Mouse (Mus musculus): ENCODE measurements around the gene Dusp3. TPM values are rescaled to one million over a fixed set of nuclear protein-coding genes. Genes with fewer than 3 reads are reported as not detected.

Dusp3 gene
- polyA plus RNA-seq, 1 experiment from 2014 or later: 22.7 TPM

GRCm38 (mm10) chr11:102019736-102020135 lies 32.9 kb upstream of the Dusp3 start:
- Histone ChIP-seq H3K27me3 (ENCODE audit: insufficient read depth, low read length) (no peaks in the 10 kb centered on the region; the same call in 1 of the 2 replicates), H3K9ac (replicated peaks) (no peak overlapping the region), H3K36me3 (replicated peaks; ENCODE audit: insufficient read depth, low read length) (no peaks in the 10 kb centered on the region; the same call in 1 of the 2 replicates), H3K9me3 (ENCODE audit: low read length) (no peaks in the 10 kb centered on the region), H3K27ac (ENCODE audit: low read depth) (no peak overlapping the region), H3K4me3 (ENCODE audit: low read depth, low read length) (no peak overlapping the region), H3K4me2 (ENCODE audit: low read depth, low read length) (no peak overlapping the region), H3K4me1 (ENCODE audit: insufficient read depth) (no peaks in the 10 kb centered on the region)
- 67% methylated on average over 9 of the region's 9 CpGs for WGBS (ENCODE audit: insufficient replicate concordance)
- TF ChIP-seq CTCF (IDR thresholded peaks at IDR 0.05; ENCODE audit: low read depth) (no peak), EP300 (IDR thresholded peaks at IDR 0.05; ENCODE audit: low read depth) (no peak)
- no peak for DNase-seq
- no peak for ATAC-seq

- no peak for DNase-seq
These were observed 29.3 kb upstream of the Dusp3 start for GRCm38 (mm10) chr11:102016136-102016535.

DNA sequence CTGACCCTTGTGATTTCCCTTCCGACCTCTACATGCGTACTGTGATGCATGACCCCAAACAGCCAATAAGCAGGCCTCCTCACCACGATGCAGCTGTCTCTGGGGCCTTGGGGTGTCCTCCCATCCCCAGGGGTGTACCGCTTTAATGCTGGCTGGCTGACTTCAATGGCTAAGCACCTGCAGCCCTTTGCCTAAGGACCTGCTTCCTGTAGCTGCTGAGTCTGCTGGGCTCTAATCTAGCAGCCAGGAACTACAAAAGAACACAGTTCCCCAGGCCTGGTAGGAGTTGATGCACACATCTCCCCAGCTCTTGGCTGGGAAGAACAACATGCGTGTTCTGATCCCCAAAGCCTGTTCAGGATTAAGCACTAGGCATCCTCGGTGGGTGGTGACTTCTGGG lies 28.7 kb upstream of the Dusp3 start:
- Histone ChIP-seq H3K27ac (ENCODE audit: low read depth) (no peak overlapping the region), H3K9me3 (ENCODE audit: low read length) (no peaks in the 10 kb centered on the region), H3K36me3 (replicated peaks; ENCODE audit: insufficient read depth, low read length) (no peaks in the 10 kb centered on the region), H3K4me3 (ENCODE audit: low read depth, low read length) (no peak overlapping the region), H3K9ac (replicated peaks) (no peak overlapping the region), H3K27me3 (ENCODE audit: insufficient read depth, low read length) (no peaks in the 10 kb centered on the region), H3K4me1 (ENCODE audit: insufficient read depth) (no peaks in the 10 kb centered on the region), H3K4me2 (ENCODE audit: low read depth, low read length) (no peak overlapping the region)
- TF ChIP-seq CTCF (IDR thresholded peaks at IDR 0.05; ENCODE audit: low read depth) (no peak), EP300 (IDR thresholded peaks at IDR 0.05; ENCODE audit: low read depth) (no peak)
- WGBS (ENCODE audit: insufficient replicate concordance): 55% methylated on average over 6 of the region's 6 CpGs
- DNase-seq (no peak), ATAC-seq (peak; percentile 47; the same call in 1 of the 2 replicates)

More at GRCm38 (mm10) chr11:102016136-102016535, 29.3 kb upstream of the Dusp3 start:
- no peak overlapping the region for H3K27ac ChIP-seq (ENCODE audit: low read depth)
- no peak overlapping the region for H3K9ac ChIP-seq (replicated peaks)
- no peak for ATAC-seq
- H3K4me2 ChIP-seq (ENCODE audit: low read depth, low read length): no peak overlapping the region
- TF ChIP-seq CTCF (IDR thresholded peaks at IDR 0.05; ENCODE audit: low read depth): no peak
- no peak for TF ChIP-seq EP300 (IDR thresholded peaks at IDR 0.05; ENCODE audit: low read depth)
- no peaks in the 10 kb centered on the region for H3K4me1 ChIP-seq (ENCODE audit: insufficient read depth)
- WGBS (ENCODE audit: insufficient replicate concordance): 73% methylated on average over 1 of the region's 1 CpGs
- H3K27me3 ChIP-seq (ENCODE audit: insufficient read depth, low read length): no peaks in the 10 kb centered on the region
- H3K36me3 ChIP-seq (replicated peaks; ENCODE audit: insufficient read depth, low read length): no peaks in the 10 kb centered on the region
- H3K4me3 ChIP-seq (ENCODE audit: low read depth, low read length): no peak overlapping the region
- no peaks in the 10 kb centered on the region for H3K9me3 ChIP-seq (ENCODE audit: low read length)

DNA sequence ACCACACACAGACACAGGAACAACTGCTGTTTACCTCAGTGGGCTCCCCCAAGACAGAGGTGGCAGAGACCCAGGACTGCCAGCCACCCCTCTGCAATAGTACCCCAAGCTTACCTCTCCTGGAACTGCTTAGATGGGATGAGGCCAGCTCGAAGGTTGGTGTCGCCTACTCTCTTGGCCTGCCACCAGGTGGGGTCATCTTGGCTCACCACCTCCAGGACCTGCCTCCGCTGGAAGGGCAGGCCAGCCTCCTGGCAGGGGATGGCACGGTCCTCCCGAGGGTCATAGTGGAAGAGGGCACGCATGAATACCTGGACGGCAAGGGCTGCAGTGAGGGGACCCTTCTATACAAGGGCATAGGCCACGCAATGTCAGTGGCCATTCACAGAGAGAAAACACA lies 26.4 kb upstream of the Dusp3 start:
- no peak for ATAC-seq
- no peak for TF ChIP-seq EP300 (IDR thresholded peaks at IDR 0.05; ENCODE audit: low read depth)
- TF ChIP-seq CTCF (IDR thresholded peaks at IDR 0.05; ENCODE audit: low read depth): 0 out of 2 replicates have a peak, but pooled peaks have one; percentile 5
- H3K9ac ChIP-seq (replicated peaks): no peak overlapping the region
- no peak overlapping the region for H3K4me2 ChIP-seq (ENCODE audit: low read depth, low read length)
- no peak overlapping the region for H3K4me3 ChIP-seq (ENCODE audit: low read depth, low read length)
- no peaks in the 10 kb centered on the region for H3K4me1 ChIP-seq (ENCODE audit: insufficient read depth)
- WGBS (ENCODE audit: insufficient replicate concordance): 78% methylated on average over 8 of the region's 8 CpGs
- DNase-seq: no peak
- H3K27ac ChIP-seq (ENCODE audit: low read depth): no peak overlapping the region
- no peaks in the 10 kb centered on the region for H3K36me3 ChIP-seq (replicated peaks; ENCODE audit: insufficient read depth, low read length)
- H3K9me3 ChIP-seq (ENCODE audit: low read length): no peaks in the 10 kb centered on the region
- H3K27me3 ChIP-seq (ENCODE audit: insufficient read depth, low read length): no peaks in the 10 kb centered on the region

DNA sequence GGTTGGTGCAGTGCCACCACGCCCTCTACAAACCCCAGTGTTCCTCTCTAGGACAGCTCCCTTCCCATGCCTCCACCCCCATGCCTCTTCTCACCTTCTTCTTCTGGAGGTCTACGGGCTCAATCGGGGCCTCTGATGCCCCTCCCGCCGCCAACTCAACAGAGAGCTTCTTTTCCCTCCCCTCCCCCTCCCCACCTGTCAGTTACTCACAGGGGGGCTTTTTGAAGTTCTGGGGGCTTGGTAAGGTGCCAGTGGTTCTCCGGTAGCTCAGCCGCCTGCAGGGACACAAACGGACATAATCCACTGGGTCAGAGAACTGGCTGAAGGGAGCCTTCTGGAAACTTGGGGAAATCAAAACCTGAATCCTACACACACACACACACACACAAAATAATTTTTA lies 24.7 kb upstream of the Dusp3 start:
- Histone ChIP-seq H3K36me3 (replicated peaks; ENCODE audit: insufficient read depth, low read length) (no peaks in the 10 kb centered on the region), H3K4me1 (ENCODE audit: insufficient read depth) (no peaks in the 10 kb centered on the region), H3K9me3 (ENCODE audit: low read length) (no peaks in the 10 kb centered on the region), H3K4me3 (ENCODE audit: low read depth, low read length) (no peak overlapping the region), H3K4me2 (ENCODE audit: low read depth, low read length) (no peak overlapping the region), H3K27me3 (ENCODE audit: insufficient read depth, low read length) (no peaks in the 10 kb centered on the region), H3K27ac (ENCODE audit: low read depth) (no peak overlapping the region), H3K9ac (replicated peaks) (no peak overlapping the region)
- TF ChIP-seq CTCF (IDR thresholded peaks at IDR 0.05; ENCODE audit: low read depth) (no peak), EP300 (IDR thresholded peaks at IDR 0.05; ENCODE audit: low read depth) (no peak)
- DNase-seq: no peak
- no peak for ATAC-seq
- WGBS (ENCODE audit: insufficient replicate concordance): 78% methylated on average over 8 of the region's 8 CpGs

DNA sequence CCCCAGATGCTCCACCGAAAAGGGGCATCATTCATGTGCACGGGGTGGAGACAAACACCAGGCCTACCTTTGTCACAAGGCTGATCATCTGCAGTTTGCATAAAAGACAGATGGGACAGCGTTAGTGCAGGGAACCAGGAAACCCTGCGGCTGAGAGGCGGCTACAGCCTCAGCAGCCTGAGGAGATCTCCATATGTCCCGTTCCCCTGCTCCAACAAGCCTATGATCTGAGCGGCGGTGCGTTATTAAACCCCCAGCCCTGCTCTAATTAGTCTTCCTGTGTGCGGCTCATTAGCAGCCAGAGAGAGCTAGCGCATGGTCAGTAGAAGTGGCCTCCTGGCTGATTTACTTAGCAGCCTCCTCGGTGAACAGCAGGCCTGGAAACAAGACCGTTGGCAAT lies 23.3 kb upstream of the Dusp3 start:
- Histone ChIP-seq H3K4me3 (ENCODE audit: low read depth, low read length) (no peak overlapping the region), H3K27ac (ENCODE audit: low read depth) (no peak overlapping the region), H3K9me3 (ENCODE audit: low read length) (no peaks in the 10 kb centered on the region), H3K4me2 (ENCODE audit: low read depth, low read length) (no peak overlapping the region), H3K4me1 (ENCODE audit: insufficient read depth) (no peaks in the 10 kb centered on the region), H3K9ac (replicated peaks) (no peak overlapping the region), H3K27me3 (ENCODE audit: insufficient read depth, low read length) (no peaks in the 10 kb centered on the region), H3K36me3 (replicated peaks; ENCODE audit: insufficient read depth, low read length) (no peaks in the 10 kb centered on the region)
- 81% methylated on average over 13 of the region's 13 CpGs for WGBS (ENCODE audit: insufficient replicate concordance)
- TF ChIP-seq CTCF (IDR thresholded peaks at IDR 0.05; ENCODE audit: low read depth) (no peak), EP300 (IDR thresholded peaks at IDR 0.05; ENCODE audit: low read depth) (no peak)
- no peak for ATAC-seq
- DNase-seq: no peak

Data from liver, postnatal 0 days (tissue).